In the genomic region with DNA sequence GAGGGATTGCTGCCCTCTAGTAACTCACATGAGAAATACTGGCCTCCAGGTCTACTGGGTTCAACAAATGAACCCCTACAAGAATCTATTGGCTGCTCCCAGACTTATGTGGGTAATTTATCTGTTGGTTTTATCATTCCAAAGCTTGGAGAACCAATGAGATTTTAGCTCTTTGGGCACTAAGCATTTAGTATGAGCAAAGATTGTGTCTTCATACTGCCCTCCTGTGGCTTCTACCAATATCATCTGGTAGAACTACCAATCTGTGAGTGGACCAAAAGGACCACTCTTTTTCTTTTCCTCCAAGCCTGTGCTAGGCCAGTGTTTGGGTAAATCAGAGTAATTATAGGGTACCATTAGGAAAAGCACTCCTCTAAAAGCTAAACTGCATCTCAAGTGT, we compare ENCODE assay signal across 28 mouse cellular contexts.
A peak's percentile ranks its signal among the peaks of the same experiment; 100 is the strongest.
DNase-seq lines count a peak whose midpoint lies in the region; ATAC-seq and TF ChIP-seq lines count a peak whose summit lies in the region.
"Had no signal": no experiment of that assay in that cellular context is flagged by ENCODE, and none has a peak within 500 bp of the region (broad histone marks: within the 10 kb centered on the region; RNA-seq: fewer than 3 reads in every experiment).

No protein-coding gene starts in this region.

- H3K36me3 ChIP-seq in heart, adult 2 months (ENCODE audit: control insufficient read depth, insufficient read depth, low read length) = no peaks in the 10 kb centered on the region
- no peaks in the 10 kb centered on the region for H3K36me3 ChIP-seq in thymus, adult 2 months (ENCODE audit: control insufficient read depth, insufficient read depth, low read length)
- H3K36me3 ChIP-seq: forebrain, embryonic 10.5 days; hindbrain, embryonic 13.5 days; limb, embryonic 10.5 days; liver, embryonic 15.5 days; midbrain, embryonic 15.5 days; neural tube, embryonic 13.5 days; stomach, embryonic 15.5 days had no signal

- H3K27me3 ChIP-seq in heart, adult 2 months (ENCODE audit: control insufficient read depth, insufficient read depth, low read length) = no peaks in the 10 kb centered on the region
- H3K27me3 ChIP-seq in thymus, adult 2 months (ENCODE audit: control insufficient read depth, insufficient read depth, low read length) = no peaks in the 10 kb centered on the region
- H3K27me3 ChIP-seq: hindbrain, embryonic 13.5 days; liver, embryonic 15.5 days; midbrain, embryonic 15.5 days; neural tube, embryonic 13.5 days; stomach, embryonic 15.5 days had no signal

- peak; percentile 12 to 28 for DNase-seq in cerebellum, adult 18-20 months
- no peak for DNase-seq in cerebellum, postnatal 10 days
- DNase-seq in heart, adult 2 months = no peak
- no peak for DNase-seq in heart, adult 11 months
- no peak for DNase-seq in left cerebral cortex, adult 2 months (ENCODE audit: extremely low spot score in 1 of 2, low spot score in 2 of 2)
- no peak for DNase-seq in left cerebral cortex, postnatal 10 days (ENCODE audit: extremely low spot score in 1 of 2, low spot score in 2 of 2)
- DNase-seq in thymus, adult 2 months = no peak
- DNase-seq: adrenal gland, adult 2 months; gastrocnemius, postnatal 25 days; kidney, adult 18-20 months; kidney, postnatal 10 days; liver; right cerebral cortex, adult 18-20 months; right cerebral cortex, postnatal 4 days; thymus, adult 18-20 months had no signal

- TF ChIP-seq EP300 in heart, adult 2 months (IDR thresholded peaks at IDR 0.05; ENCODE audit: insufficient read depth, low read depth, low read length) = no peak

- no peak for TF ChIP-seq POLR2A in heart, adult 2 months (IDR thresholded peaks at IDR 0.05; ENCODE audit: insufficient read depth, low read depth, low read length)
- no peak for TF ChIP-seq POLR2A in thymus, adult 2 months (IDR thresholded peaks at IDR 0.05; ENCODE audit: control insufficient read depth, extremely low read depth, insufficient read depth, low read length, poor library complexity)

- no peak for ATAC-seq in monocyte, adult 5-6 weeks (replicated peaks; ENCODE audit: insufficient number of reproducible peaks, low FRiP score, low TSS enrichment, poor library complexity, severe bottlenecking)
- ATAC-seq: CD4-positive, CD25-positive, alpha-beta regulatory T cell, adult 4 months; forebrain, embryonic 16.5 days; inflammation-experienced regulatory T-cells, adult 6 months; midbrain, embryonic 15.5 days had no signal

- intact Hi-C loops in heart, adult 2 months (cut with DNase I) = no loop called here
- intact Hi-C loops in left cerebral cortex, adult 2 months (cut with DNase I) = no loop called here
- intact Hi-C loops in left cerebral cortex, postnatal 10 days (cut with DNase I) = no loop called here

- no peak overlapping the region for H3K9ac ChIP-seq in heart, adult 2 months (ENCODE audit: low read depth, low read length)
- H3K9ac ChIP-seq: hindbrain, embryonic 13.5 days; liver, embryonic 15.5 days; midbrain, embryonic 15.5 days; neural tube, embryonic 13.5 days; stomach, embryonic 15.5 days had no signal

- no peak overlapping the region for H3K27ac ChIP-seq in heart, adult 2 months
- no peak overlapping the region for H3K27ac ChIP-seq in left cerebral cortex, adult 2 months
- H3K27ac ChIP-seq in thymus, adult 2 months (ENCODE audit: control insufficient read depth, insufficient read depth, low read length) = no peak overlapping the region
- H3K27ac ChIP-seq: forebrain, embryonic 10.5 days; hindbrain, embryonic 13.5 days; limb, embryonic 10.5 days; liver, embryonic 15.5 days; macrophage; midbrain, embryonic 15.5 days; neural tube, embryonic 13.5 days; stomach, embryonic 15.5 days had no signal

- no peaks in the 10 kb centered on the region for H3K4me1 ChIP-seq in heart, adult 2 months (ENCODE audit: control insufficient read depth, insufficient read depth, low read length)
- H3K4me1 ChIP-seq in thymus, adult 2 months (replicated peaks; ENCODE audit: control insufficient read depth, insufficient read depth, low read length) = no peaks in the 10 kb centered on the region
- H3K4me1 ChIP-seq: forebrain, embryonic 10.5 days; hindbrain, embryonic 13.5 days; limb, embryonic 10.5 days; liver, embryonic 15.5 days; midbrain, embryonic 15.5 days; neural tube, embryonic 13.5 days; stomach, embryonic 15.5 days had no signal

- H3K4me3 ChIP-seq in heart, adult 2 months = no peak overlapping the region
- no peak overlapping the region for H3K4me3 ChIP-seq in left cerebral cortex, adult 2 months
- H3K4me3 ChIP-seq in thymus, adult 2 months (ENCODE audit: control insufficient read depth, insufficient read depth, low read length) = no peak overlapping the region
- H3K4me3 ChIP-seq: forebrain, embryonic 10.5 days; hindbrain, embryonic 13.5 days; limb, embryonic 10.5 days; liver, embryonic 15.5 days; midbrain, embryonic 15.5 days; myocyte; neural tube, embryonic 13.5 days; stomach, embryonic 15.5 days had no signal

- H3K79me2 ChIP-seq in heart, adult 2 months (replicated peaks; ENCODE audit: control insufficient read depth, insufficient read depth, low read length) = no peaks in the 10 kb centered on the region

- peak; percentile 37 for TF ChIP-seq CTCF in heart, adult 2 months (IDR thresholded peaks at IDR 0.05)
- TF ChIP-seq CTCF in left cerebral cortex, adult 2 months (IDR thresholded peaks at IDR 0.05) = peak; percentile 48
- no peak for TF ChIP-seq CTCF in thymus, adult 2 months (IDR thresholded peaks at IDR 0.05; ENCODE audit: borderline replicate concordance, control insufficient read depth, extremely low read depth, insufficient read depth, low read length, poor library complexity)

Comparison
In these comparisons a context has a peak if more than half of its experiments do, and no peak if none do; other contexts are left out.
1. DNase-seq: peak in cerebellum, adult 18-20 months (2 of 2); none in cerebellum, postnatal 10 days (0 of 2), heart, adult 2 months (0 of 2), heart, adult 11 months (single experiment), left cerebral cortex, adult 2 months (0 of 2), left cerebral cortex, postnatal 10 days (0 of 2) and thymus, adult 2 months (single experiment).